Mouse (Mus musculus) R1 (cell line): Measurements from ENCODE around the gene Ubr2.

Source experiments
- DNase-seq: peaks from one replicate; pipeline ENCODE4 v3.0.0-alpha.2; 2018; ENCODE audit warnings: low read depth, low spot score

Gene Ubr2

DNA sequence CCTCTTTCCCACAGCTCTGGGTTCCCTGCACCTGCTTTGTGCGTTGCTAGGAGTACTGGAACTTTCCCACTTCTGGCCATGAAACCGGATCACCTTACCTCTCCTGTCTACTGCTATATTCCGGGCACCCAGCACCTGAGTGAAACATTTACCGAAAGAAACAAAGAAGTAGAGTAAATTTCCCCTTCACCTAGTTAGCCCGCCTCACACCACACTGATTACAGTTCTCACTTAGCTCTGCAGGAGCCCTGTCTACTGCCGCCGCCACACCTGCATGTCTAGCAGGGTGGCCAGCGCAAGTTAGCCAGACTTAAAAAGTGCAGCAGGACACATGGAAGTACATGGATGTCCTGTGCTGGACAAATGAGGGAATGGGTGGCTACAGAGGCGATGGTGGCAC lies 127.2 kb downstream of the Ubr2 start:
- DNase-seq, result no peak

DNA sequence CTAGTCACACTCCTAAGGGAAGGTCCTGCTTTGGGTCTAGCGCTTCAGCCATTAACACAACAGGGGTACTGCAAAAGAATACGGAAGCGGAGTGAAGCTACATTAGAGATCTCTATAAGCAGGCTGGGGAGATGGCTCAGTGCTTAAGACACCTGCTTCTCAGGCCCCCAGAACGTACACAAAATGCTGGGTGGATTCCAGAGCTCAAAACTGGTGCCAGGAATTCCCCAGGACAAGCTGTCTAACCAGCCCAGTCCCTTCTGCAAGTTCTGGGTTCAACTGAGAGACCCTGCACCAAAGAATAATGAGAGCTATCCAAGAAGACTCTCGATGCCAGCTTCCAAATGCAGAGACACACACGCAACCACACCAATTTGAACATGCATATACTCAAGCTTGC lies 128.6 kb downstream of the Ubr2 start:
- DNase-seq, result no peak

DNA sequence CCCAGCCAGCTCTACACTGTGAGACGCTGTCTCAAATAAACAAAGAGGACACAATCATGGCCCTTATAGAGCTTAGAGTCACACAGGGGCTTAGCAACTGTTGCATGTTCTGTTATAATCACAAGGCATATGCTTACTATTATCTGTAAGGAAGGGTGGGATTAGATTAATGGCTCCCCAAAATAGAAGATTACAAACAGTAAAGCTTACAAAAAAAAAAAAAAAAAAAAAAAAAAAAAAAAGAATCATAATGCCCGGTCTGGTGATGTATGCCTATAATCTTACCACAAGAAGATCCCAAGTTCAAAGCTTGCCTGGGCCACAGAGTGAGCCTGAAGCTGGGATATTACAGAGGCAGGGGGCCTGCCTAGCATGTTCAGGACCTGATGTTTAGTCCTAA lies 130.0 kb downstream of the Ubr2 start:
- DNase-seq, result no peak

DNA sequence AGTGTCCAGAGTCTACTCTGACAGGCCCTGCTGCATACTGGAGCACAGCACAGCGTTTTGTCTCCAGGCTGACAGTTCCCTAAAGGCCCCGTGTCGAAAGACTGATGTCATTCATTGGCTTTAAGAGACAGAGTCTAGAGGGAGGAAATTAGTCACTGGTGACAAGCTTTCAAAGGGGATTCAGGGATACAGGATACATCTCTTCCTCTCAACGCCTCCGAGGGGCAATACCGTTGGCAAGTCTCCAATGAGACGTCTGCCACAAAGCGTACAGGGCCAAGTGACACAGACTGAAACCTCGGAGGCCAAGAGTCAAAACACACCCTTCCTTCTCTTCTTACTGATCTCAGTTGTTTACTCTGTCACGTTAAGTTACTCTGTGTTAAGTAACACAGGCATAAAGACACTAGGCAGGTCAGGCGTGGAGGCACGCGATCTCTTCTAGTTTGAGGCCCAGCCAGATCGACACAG lies 130.5 kb downstream of the Ubr2 start:
- DNase-seq, result no peak
